Mouse (Mus musculus) midbrain, embryonic 11.5 days (tissue): Measurements from ENCODE around the gene Dlgap4. TPM values are rescaled to one million over a fixed set of nuclear protein-coding genes. Genes with fewer than 3 reads are reported as not detected.

ENCODE experiments used
- ATAC-seq: fragments of 200-750 bp; cut with Nextera tagmentation; 2 replicates; pipeline ENCODE4 v1.8.0; 2017; ENCODE audit warnings: moderate TSS enrichment, moderate library complexity; ENCODE audit not compliant: low FRiP score
- DNase-seq: peaks from one replicate; pipeline ENCODE4 v3.0.0; 2015; ENCODE audit warnings: low spot score; ENCODE audit errors: missing footprints
- H3K27ac ChIP-seq: fragments of 300-500 bp; sonication (generic); 2 replicates; pipeline ENCODE4 v1.5.1; 2014; ENCODE audit warnings: low read depth, low read length
- H3K27me3 ChIP-seq: fragments of 300-500 bp; sonication (generic); 2 replicates; pipeline ENCODE4 v1.6.1; 2014; ENCODE audit warnings: mild to moderate bottlenecking, low read length, moderate library complexity, mixed read lengths; ENCODE audit not compliant: control insufficient read depth, insufficient read depth
- H3K36me3 ChIP-seq: fragments of 300-500 bp; sonication (generic); 2 replicates; pipeline ENCODE4 v1.6.1; 2014; ENCODE audit warnings: mild to moderate bottlenecking, low read length, moderate library complexity, mixed read lengths; ENCODE audit not compliant: control insufficient read depth, insufficient read depth
- H3K4me1 ChIP-seq: fragments of 300-500 bp; sonication (generic); 2 replicates; pipeline ENCODE4 v1.6.1; 2014; ENCODE audit warnings: low read length; ENCODE audit not compliant: control insufficient read depth, insufficient read depth
- H3K4me2 ChIP-seq: fragments of 300-500 bp; sonication (generic); 2 replicates; pipeline ENCODE4 v1.6.1; 2014; ENCODE audit warnings: mild to moderate bottlenecking, moderate library complexity
- H3K4me3 ChIP-seq: fragments of 300-500 bp; sonication (generic); 2 replicates; pipeline ENCODE4 v1.5.1; 2014; ENCODE audit warnings: low read depth, low read length
- H3K9ac ChIP-seq: fragments of 300-500 bp; sonication (generic); 2 replicates; pipeline ENCODE4 v1.6.1; 2014; ENCODE audit warnings: low read length
- H3K9me3 ChIP-seq: fragments of 300-500 bp; sonication (generic); 2 replicates; pipeline ENCODE4 v1.6.1; 2016; ENCODE audit warnings: low read length; ENCODE audit not compliant: control insufficient read depth
- WGBS: fragments of 180-500 bp; shearing (Covaris S2); extraction: QIAGEN DNeasy Blood & Tissue Kit; methylation state at CpG from one replicate; pipeline ENCODE4 v1.1.7; 2014; 5-methylcytosine and 5-hydroxymethylcytosine counted together
- polyA plus RNA-seq: library from polyadenylated mRNA; unstranded; fragments of >200 nt; fragmentation: Nextera tagmentation; extraction: Ambion mirVana; gene quantifications from 2 replicates; pipeline ENCODE4 v1.2.1, GENCODE M21; 2014

Dlgap4 gene
- polyA plus RNA-seq, 1 experiment from 2014 or later = 127 TPM

DNA sequence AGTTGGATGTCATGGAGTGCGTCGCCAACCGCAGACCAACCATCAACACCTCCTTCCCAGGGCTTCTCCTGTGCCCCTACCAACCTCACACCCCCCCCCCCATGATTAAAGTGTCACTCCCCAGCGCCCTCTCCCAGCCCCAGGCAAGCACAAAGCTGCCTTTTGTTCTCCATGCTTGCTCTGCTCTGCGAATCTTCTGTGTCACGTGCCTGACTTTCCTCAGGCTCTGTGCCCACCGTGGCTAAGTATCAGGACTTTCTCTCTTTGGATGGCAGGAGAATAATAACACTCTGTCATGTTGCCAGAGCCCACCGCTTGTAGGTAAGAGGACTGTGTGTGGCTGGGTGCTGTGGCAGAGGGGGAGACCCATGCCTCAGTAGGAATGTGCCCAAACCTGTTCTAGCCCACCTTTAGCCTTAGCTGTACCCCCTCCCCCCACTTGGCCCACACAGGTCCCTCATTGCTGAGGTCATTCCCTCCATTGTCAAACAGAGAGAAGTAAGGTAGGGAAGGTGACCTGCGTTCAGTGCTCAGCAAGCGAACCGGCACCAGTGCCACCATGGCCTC is 79.8 kb downstream of the Dlgap4 start:
- no peak overlapping the region for H3K27ac ChIP-seq
- no peaks in the 10 kb centered on the region for H3K9me3 ChIP-seq
- no peaks in the 10 kb centered on the region for H3K27me3 ChIP-seq
- no peak for DNase-seq
- H3K9ac ChIP-seq = no peak overlapping the region
- WGBS = 58% methylated on average over 11 of the region's 11 CpGs
- no peak overlapping the region for H3K4me2 ChIP-seq
- H3K36me3 ChIP-seq = no peaks in the 10 kb centered on the region
- ATAC-seq = no peak
- peaks cover 9% of the 10 kb centered on the region for H3K4me1 ChIP-seq
- H3K4me3 ChIP-seq = no peak overlapping the region

GRCm38 (mm10) chr2:156697261-156697660 is 83.8 kb downstream of the Dlgap4 start:
- no peak overlapping the region for H3K27ac ChIP-seq
- no peak for DNase-seq
- no peak overlapping the region for H3K4me2 ChIP-seq
- no peaks in the 10 kb centered on the region for H3K36me3 ChIP-seq
- no peaks in the 10 kb centered on the region for H3K9me3 ChIP-seq
- H3K9ac ChIP-seq = no peak overlapping the region
- 88% methylated on average over 8 of the region's 8 CpGs for WGBS
- ATAC-seq = no peak
- no peak overlapping the region for H3K4me3 ChIP-seq
- H3K4me1 ChIP-seq = 0 out of 2 replicates have a peak, but pooled peaks cover 2% of the 10 kb centered on the region
- no peaks in the 10 kb centered on the region for H3K27me3 ChIP-seq

GRCm38 (mm10) chr2:156698168-156698567 is 84.7 kb downstream of the Dlgap4 start:
- ATAC-seq (no peak), DNase-seq (no peak)
- H3K4me3 ChIP-seq = no peak overlapping the region
- H3K27ac ChIP-seq = no peak overlapping the region
- H3K27me3 ChIP-seq = no peaks in the 10 kb centered on the region
- no peaks in the 10 kb centered on the region for H3K36me3 ChIP-seq
- 0 out of 2 replicates have a peak, but pooled peaks cover 2% of the 10 kb centered on the region for H3K4me1 ChIP-seq
- 77% methylated on average over 9 of the region's 9 CpGs for WGBS
- no peak overlapping the region for H3K9ac ChIP-seq
- no peak overlapping the region for H3K4me2 ChIP-seq
- no peaks in the 10 kb centered on the region for H3K9me3 ChIP-seq

GRCm38 (mm10) chr2:156705473-156705872 is 92.0 kb downstream of the Dlgap4 start:
- no peak for ATAC-seq
- H3K9ac ChIP-seq = no peak overlapping the region

DNA sequence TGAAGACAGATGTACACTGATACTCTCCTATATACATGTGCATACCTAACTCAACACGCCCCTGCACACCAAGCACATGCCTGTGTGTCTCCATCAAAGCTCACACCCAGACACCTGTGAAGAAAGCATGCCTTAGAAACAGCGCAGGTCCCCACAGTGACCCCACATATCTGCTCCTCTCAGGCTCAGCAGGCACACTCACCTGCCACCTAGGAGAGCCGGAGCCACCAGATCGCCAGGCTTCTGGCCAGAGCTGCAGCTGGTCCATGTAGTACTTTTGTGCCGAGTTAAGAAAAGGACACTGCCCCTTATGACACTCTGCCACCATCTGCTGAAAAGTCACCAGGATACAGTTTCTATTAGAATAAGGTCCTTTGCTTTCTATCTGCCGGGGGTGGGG is 103.2 kb downstream of the Dlgap4 start:
- H3K4me2 ChIP-seq = no peak overlapping the region
- WGBS = 78% methylated on average over 6 of the region's 6 CpGs
- no peak overlapping the region for H3K27ac ChIP-seq
- no peaks in the 10 kb centered on the region for H3K36me3 ChIP-seq
- H3K27me3 ChIP-seq = no peaks in the 10 kb centered on the region
- DNase-seq = no peak
- H3K4me1 ChIP-seq = peaks cover 17% of the 10 kb centered on the region
- no peaks in the 10 kb centered on the region for H3K9me3 ChIP-seq
- H3K9ac ChIP-seq = no peak overlapping the region
- no peak for ATAC-seq
- H3K4me3 ChIP-seq = no peak overlapping the region

More at GRCm38 (mm10) chr2:156705473-156705872, 92.0 kb downstream of the Dlgap4 start:
- no peaks in the 10 kb centered on the region for H3K9me3 ChIP-seq
- no peaks in the 10 kb centered on the region for H3K36me3 ChIP-seq
- H3K4me3 ChIP-seq = no peak overlapping the region
- no peak overlapping the region for H3K27ac ChIP-seq
- DNase-seq = peak; percentile 98
- no peaks in the 10 kb centered on the region for H3K27me3 ChIP-seq
- no peak overlapping the region for H3K4me2 ChIP-seq
- H3K4me1 ChIP-seq = no peaks in the 10 kb centered on the region
- 23% methylated on average over 6 of the region's 6 CpGs for WGBS

DNA sequence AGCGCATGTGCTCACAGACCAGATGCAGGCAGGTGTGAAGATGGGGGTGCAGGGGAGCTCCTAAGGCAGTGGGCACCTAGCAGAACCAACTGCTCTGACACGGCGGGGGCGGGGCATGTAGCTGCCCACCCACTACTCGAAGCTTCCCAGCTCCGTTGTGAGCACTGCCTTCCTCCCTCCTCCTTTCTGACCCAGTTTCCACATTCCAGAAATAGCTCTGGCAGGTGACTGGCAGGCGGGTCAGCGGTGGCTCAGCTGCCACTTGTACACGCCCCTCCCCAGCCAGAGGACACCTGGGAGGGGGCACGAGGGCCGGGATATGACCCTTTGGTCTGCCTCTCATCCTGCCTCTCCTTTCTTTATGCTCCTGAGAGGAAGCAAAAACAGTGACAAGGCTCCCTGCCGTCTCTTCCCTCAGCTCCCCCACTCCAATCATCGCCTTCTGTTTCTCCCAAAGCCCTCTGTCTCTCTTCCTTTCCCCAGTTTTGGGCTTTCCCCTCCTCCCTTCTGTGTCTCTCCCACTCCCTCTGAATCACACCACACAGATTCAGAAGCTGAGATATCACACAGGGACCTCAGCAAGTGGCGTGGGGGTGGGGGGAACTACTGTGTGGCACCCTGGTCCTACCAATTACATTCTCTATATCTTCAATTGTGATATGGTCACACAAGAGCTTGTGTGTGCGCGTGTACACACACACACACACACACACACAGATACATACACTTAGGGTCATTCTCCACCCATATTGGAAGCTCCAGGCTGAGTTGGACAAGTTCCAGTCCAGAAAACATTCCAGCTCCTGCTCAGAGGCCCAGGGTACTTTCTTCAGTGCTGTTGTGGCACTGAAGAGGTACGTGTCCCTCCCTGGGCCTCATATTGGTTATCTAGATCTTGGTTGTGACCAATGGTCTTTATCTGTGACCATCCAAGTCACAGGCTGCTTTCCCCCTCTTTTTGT is 104.1 kb downstream of the Dlgap4 start:
- no peaks in the 10 kb centered on the region for H3K9me3 ChIP-seq
- 26% methylated on average over 17 of the region's 17 CpGs for WGBS
- H3K27ac ChIP-seq = no peak overlapping the region
- no peak overlapping the region for H3K9ac ChIP-seq
- no peak for DNase-seq
- H3K4me1 ChIP-seq = peaks cover 21% of the 10 kb centered on the region
- 0 out of 2 replicates have a peak overlapping the region, but pooled peaks have one; percentile 2 for H3K4me2 ChIP-seq
- no peak overlapping the region for H3K4me3 ChIP-seq
- no peaks in the 10 kb centered on the region for H3K27me3 ChIP-seq
- ATAC-seq = no peak
- H3K36me3 ChIP-seq = no peaks in the 10 kb centered on the region

GRCm38 (mm10) chr2:156718793-156719192 is 105.3 kb downstream of the Dlgap4 start:
- WGBS = 76% methylated on average over 5 of the region's 5 CpGs

GRCm38 (mm10) chr2:156719549-156720312 is 106.2 kb downstream of the Dlgap4 start:
- Histone ChIP-seq H3K9ac (peak overlapping the region; percentile 97), H3K4me1 (peaks cover 33% of the 10 kb centered on the region), H3K4me3 (peak overlapping the region; percentile 98)

More at GRCm38 (mm10) chr2:156718793-156719192, 105.3 kb downstream of the Dlgap4 start:
- Histone ChIP-seq H3K27me3 (no peaks in the 10 kb centered on the region), H3K9me3 (no peaks in the 10 kb centered on the region), H3K4me3 (no peak overlapping the region), H3K4me2 (no peak overlapping the region), H3K9ac (no peak overlapping the region), H3K36me3 (no peaks in the 10 kb centered on the region), H3K4me1 (peaks cover 28% of the 10 kb centered on the region), H3K27ac (no peak overlapping the region)
- no peak for ATAC-seq
- no peak for DNase-seq

More at GRCm38 (mm10) chr2:156719549-156720312, 106.2 kb downstream of the Dlgap4 start:
- Histone ChIP-seq H3K4me2 (peak overlapping the region; percentile 80), H3K27ac (no peak overlapping the region), H3K36me3 (no peaks in the 10 kb centered on the region), H3K27me3 (no peaks in the 10 kb centered on the region), H3K9me3 (no peaks in the 10 kb centered on the region)
- WGBS = 90% methylated on average over 8 of the region's 8 CpGs
- DNase-seq = no peak
- no peak; the same call in 1 of the 2 replicates for ATAC-seq
